Mouse (Mus musculus): ENCODE data around the gene Pxmp2. TPM values are rescaled to one million over a fixed set of nuclear protein-coding genes. Genes with fewer than 3 reads are reported as not detected.

Pxmp2 gene
- polyA plus RNA-seq (2015; fragmentation: Nextera tagmentation; extraction: Ambion mirVana), result 5.8 and 6.3 TPM in 2 replicates

DNA sequence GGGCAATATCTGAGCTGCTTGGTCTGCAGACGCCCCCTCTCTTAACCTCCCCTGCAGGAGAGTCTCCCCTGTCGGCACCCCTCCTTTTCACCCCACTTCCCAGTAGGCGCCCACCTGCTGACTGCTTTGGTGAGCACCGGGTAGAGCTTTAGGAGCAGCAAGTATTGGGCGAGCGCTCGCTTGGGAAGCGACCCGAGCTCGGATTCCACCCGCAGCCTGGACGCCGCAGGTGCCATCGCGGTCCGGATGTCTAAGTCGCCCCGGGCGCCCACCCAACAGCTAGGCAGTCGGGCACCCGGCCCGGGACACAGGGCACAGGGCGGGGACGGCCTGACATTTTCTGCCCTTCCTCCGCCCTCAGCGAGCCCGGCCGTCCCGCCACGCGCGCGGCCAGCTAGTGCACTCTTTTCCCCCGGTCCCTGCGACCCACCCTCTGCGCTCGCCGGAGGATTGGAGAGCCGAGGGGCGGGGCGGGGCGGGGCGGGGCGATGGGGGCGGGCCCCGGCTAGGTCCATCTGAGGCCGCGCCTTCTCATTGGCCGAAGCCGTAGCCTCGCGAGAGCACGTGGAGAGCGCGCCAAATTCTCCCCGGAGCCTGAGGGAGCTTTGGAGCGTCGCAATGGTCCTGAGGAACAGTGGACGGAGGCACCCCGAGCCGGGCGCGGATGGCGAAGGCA lies at the start of gene Pxmp2, which contains the start of gene Pole:
TSS of gene Pxmp2 (minus strand) at position 417 of the 676 bp plus-strand sequence.
TSS of gene Pole (plus strand) at position 537 of the 676 bp plus-strand sequence.
- Histone ChIP-seq H3K27me3 (replicated peaks; ENCODE audit: control insufficient read depth, insufficient read depth, low read length) (no peaks in the 10 kb centered on the region), H3K9ac (ENCODE audit: low read depth, low read length) (peak within 1 kb of the TSS; percentile 68), H3K4me1 (replicated peaks; ENCODE audit: control insufficient read depth, insufficient read depth, low read length) (no peaks in the 10 kb centered on the region), H3K4me2 (replicated peaks; ENCODE audit: low read depth) (peak within 1 kb of the TSS; percentile 100), H3K27ac (ENCODE audit: low read depth, low read length) (no peak within 1 kb of the TSS; the same call in 1 of the 2 replicates), H3K36me3 (ENCODE audit: control insufficient read depth, insufficient read depth) (peaks cover 7% of the 10 kb centered on the region; the same call in 1 of the 2 replicates), H3K4me3 (ENCODE audit: low read depth, low read length) (peak within 1 kb of the TSS; percentile 64), H3K9me3 (ENCODE audit: control insufficient read depth) (no peaks in the 10 kb centered on the region)
- TF ChIP-seq CTCF (IDR thresholded peaks at IDR 0.05; ENCODE audit: low read depth), result no peak
- peak; percentile 97 for ATAC-seq
- WGBS, result under 1% methylated on average over 60 of the region's 64 CpGs

DNA sequence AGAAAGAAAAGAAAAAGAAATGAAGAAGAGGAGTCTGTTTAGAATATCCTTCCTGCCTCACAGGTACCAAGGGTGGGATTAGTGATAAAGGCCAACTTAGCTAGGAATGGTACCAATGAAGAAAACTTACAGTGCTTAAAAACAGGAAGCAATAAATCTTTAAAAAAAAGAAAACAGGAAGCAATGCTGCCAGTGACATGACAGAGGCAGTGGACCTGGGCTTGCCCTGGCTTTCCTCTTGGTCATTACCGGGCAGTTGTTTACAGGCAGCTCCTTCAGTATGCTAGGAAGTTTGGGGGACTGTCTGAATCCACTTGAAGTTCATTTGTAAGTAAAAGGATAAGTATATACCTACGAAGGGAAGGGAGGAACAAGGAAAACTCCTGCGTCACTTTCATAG lies 44.5 kb upstream of the Pxmp2 start:
- Histone ChIP-seq H3K4me1 (replicated peaks; ENCODE audit: control insufficient read depth, insufficient read depth, low read length) (no peaks in the 10 kb centered on the region), H3K4me2 (replicated peaks; ENCODE audit: low read depth) (no peak overlapping the region), H3K36me3 (ENCODE audit: control insufficient read depth, insufficient read depth) (peaks cover 32% of the 10 kb centered on the region), H3K9me3 (ENCODE audit: control insufficient read depth) (no peaks in the 10 kb centered on the region), H3K9ac (ENCODE audit: low read depth, low read length) (no peak overlapping the region), H3K27ac (ENCODE audit: low read depth, low read length) (no peak overlapping the region), H3K27me3 (replicated peaks; ENCODE audit: control insufficient read depth, insufficient read depth, low read length) (no peaks in the 10 kb centered on the region), H3K4me3 (ENCODE audit: low read depth, low read length) (no peak overlapping the region)
- 65% methylated on average over 3 of the region's 3 CpGs for WGBS
- ATAC-seq, result no peak
- TF ChIP-seq CTCF (IDR thresholded peaks at IDR 0.05; ENCODE audit: low read depth), result no peak

DNA sequence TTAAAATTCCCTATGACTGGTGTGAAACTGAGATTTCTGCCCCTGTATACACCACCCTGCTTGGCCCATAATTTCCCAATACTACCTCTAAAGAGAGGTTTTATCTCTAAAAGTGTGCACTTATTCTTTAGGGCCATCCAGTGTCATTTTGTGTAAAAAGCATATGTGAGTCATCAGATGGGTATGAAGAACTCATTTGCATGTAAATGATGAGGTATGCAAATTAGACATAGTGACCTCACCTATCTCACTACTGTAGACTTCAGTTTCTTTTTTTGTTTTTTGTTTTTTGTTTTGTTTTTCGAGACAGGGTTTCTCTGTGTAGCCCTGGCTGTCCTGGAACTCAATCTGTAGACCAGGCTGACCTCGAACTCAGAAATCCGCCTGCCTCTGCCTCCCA lies 27.1 kb upstream of the Pxmp2 start:
- no peaks in the 10 kb centered on the region for H3K27me3 ChIP-seq (replicated peaks; ENCODE audit: control insufficient read depth, insufficient read depth, low read length)
- ATAC-seq, result no peak
- no peaks in the 10 kb centered on the region for H3K4me1 ChIP-seq (replicated peaks; ENCODE audit: control insufficient read depth, insufficient read depth, low read length)
- H3K4me2 ChIP-seq (replicated peaks; ENCODE audit: low read depth), result no peak overlapping the region
- 94% methylated on average over 3 of the region's 3 CpGs for WGBS
- no peak for TF ChIP-seq CTCF (IDR thresholded peaks at IDR 0.05; ENCODE audit: low read depth)
- H3K9ac ChIP-seq (ENCODE audit: low read depth, low read length), result no peak overlapping the region
- H3K27ac ChIP-seq (ENCODE audit: low read depth, low read length), result no peak overlapping the region
- H3K9me3 ChIP-seq (ENCODE audit: control insufficient read depth), result no peaks in the 10 kb centered on the region
- peaks cover 22% of the 10 kb centered on the region; the same call in 1 of the 2 replicates for H3K36me3 ChIP-seq (ENCODE audit: control insufficient read depth, insufficient read depth)
- no peak overlapping the region for H3K4me3 ChIP-seq (ENCODE audit: low read depth, low read length)

DNA sequence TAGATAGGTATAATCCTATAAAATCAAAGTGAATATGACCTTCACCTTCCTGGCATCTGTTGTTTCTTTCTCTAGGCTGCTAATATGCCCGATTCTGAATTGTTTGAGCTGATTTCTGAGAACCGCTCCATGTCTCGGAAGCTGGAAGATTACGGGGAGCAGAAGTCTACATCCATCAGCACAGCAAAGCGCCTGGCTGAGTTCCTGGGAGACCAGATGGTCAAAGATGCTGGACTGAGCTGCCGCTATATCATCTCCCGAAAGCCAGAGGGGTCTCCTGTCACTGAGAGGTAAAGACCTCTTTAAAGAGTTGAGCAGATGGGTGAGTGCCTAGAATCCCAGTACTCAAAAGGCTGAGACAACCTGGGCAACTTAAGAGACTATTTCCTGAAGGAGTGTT lies 22.9 kb upstream of the Pxmp2 start:
- WGBS, result 90% methylated on average over 7 of the region's 7 CpGs
- no peaks in the 10 kb centered on the region for H3K4me1 ChIP-seq (replicated peaks; ENCODE audit: control insufficient read depth, insufficient read depth, low read length)

DNA sequence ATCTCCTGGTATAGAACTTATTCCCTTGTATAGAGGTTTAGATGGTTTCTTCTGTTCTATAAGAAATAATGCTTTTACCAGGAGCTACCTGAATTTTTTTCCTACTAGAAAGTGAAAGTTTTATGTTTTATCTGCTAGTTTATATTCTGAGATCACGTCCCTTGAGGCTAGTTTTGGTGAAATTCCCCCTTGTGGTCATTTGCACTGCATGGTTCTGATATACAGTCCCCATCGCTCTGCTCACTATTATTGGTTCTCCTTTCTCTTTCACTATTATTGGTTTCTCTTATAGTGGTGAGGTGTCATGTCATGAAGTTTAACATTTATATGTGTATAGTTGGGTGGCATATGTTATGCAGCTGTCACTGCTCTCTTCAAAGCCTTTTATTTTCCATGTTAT lies 14.6 kb upstream of the Pxmp2 start:
- peaks cover 39% of the 10 kb centered on the region for H3K36me3 ChIP-seq (ENCODE audit: control insufficient read depth, insufficient read depth)
- WGBS, result 86% methylated on average over 2 of the region's 2 CpGs
- TF ChIP-seq CTCF (IDR thresholded peaks at IDR 0.05; ENCODE audit: low read depth), result no peak
- no peak overlapping the region for H3K4me3 ChIP-seq (ENCODE audit: low read depth, low read length)
- no peak overlapping the region for H3K9ac ChIP-seq (ENCODE audit: low read depth, low read length)
- H3K27me3 ChIP-seq (replicated peaks; ENCODE audit: control insufficient read depth, insufficient read depth, low read length), result no peaks in the 10 kb centered on the region
- H3K27ac ChIP-seq (ENCODE audit: low read depth, low read length), result no peak overlapping the region
- H3K4me2 ChIP-seq (replicated peaks; ENCODE audit: low read depth), result no peak overlapping the region
- H3K4me1 ChIP-seq (replicated peaks; ENCODE audit: control insufficient read depth, insufficient read depth, low read length), result no peaks in the 10 kb centered on the region
- no peak for ATAC-seq
- H3K9me3 ChIP-seq (ENCODE audit: control insufficient read depth), result no peaks in the 10 kb centered on the region

More for the DNA sequence above, 22.9 kb upstream of the Pxmp2 start:
- H3K36me3 ChIP-seq (ENCODE audit: control insufficient read depth, insufficient read depth), result peaks cover 22% of the 10 kb centered on the region; the same call in 1 of the 2 replicates
- H3K27me3 ChIP-seq (replicated peaks; ENCODE audit: control insufficient read depth, insufficient read depth, low read length), result no peaks in the 10 kb centered on the region
- H3K4me2 ChIP-seq (replicated peaks; ENCODE audit: low read depth), result no peak overlapping the region
- ATAC-seq, result no peak
- H3K27ac ChIP-seq (ENCODE audit: low read depth, low read length), result no peak overlapping the region
- H3K9ac ChIP-seq (ENCODE audit: low read depth, low read length), result no peak overlapping the region
- TF ChIP-seq CTCF (IDR thresholded peaks at IDR 0.05; ENCODE audit: low read depth), result no peak
- H3K9me3 ChIP-seq (ENCODE audit: control insufficient read depth), result no peaks in the 10 kb centered on the region
- no peak overlapping the region for H3K4me3 ChIP-seq (ENCODE audit: low read depth, low read length)

DNA sequence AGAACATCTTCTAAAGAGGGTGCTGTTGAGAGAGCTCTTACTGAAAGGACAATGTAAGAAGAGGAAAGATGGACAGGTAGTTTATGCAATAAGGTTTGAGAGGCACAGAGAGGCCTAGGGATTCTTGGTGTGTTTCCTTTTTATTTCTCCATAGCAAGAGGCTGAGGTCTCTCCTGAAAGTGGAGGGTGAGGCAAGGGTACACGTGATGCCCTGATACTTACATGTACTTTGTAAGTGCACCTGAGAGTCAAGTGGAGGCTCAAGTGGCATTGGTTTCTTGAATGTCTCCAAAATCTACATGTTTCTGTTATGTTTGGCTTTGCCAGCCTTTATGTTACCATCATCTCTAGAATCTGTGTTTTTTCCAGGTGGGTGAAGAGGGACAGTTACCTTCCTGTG lies 10.7 kb upstream of the Pxmp2 start:
- Histone ChIP-seq H3K9ac (ENCODE audit: low read depth, low read length) (no peak overlapping the region), H3K27ac (ENCODE audit: low read depth, low read length) (no peak overlapping the region), H3K4me2 (replicated peaks; ENCODE audit: low read depth) (no peak overlapping the region), H3K27me3 (replicated peaks; ENCODE audit: control insufficient read depth, insufficient read depth, low read length) (no peaks in the 10 kb centered on the region), H3K9me3 (ENCODE audit: control insufficient read depth) (no peaks in the 10 kb centered on the region), H3K4me1 (replicated peaks; ENCODE audit: control insufficient read depth, insufficient read depth, low read length) (no peaks in the 10 kb centered on the region), H3K36me3 (ENCODE audit: control insufficient read depth, insufficient read depth) (peaks cover 33% of the 10 kb centered on the region), H3K4me3 (ENCODE audit: low read depth, low read length) (no peak overlapping the region)
- ATAC-seq, result no peak
- WGBS, result 81% methylated on average over 1 of the region's 1 CpGs
- no peak for TF ChIP-seq CTCF (IDR thresholded peaks at IDR 0.05; ENCODE audit: low read depth)
